Mouse (Mus musculus) liver, postnatal 0 days (tissue): ENCODE results near the gene Rnf213.

ENCODE experiments used
- CTCF ChIP-seq: sonication (generic); IDR thresholded peaks from 2 replicates; pipeline ENCODE4 v1.5.1; 2016; ENCODE audit warnings: antibody characterized with exemption, low read depth
- EP300 ChIP-seq: IDR thresholded peaks from 2 replicates; pipeline ENCODE4 v1.6.1; 2016; ENCODE audit warnings: antibody characterized with exemption, low read depth, mild to moderate bottlenecking

GRCm38 (mm10) chr11:119528930-119529329 is 136.0 kb downstream of the Rnf213 start:
- no peak for TF ChIP-seq EP300
- TF ChIP-seq CTCF: no peak
